Mouse (Mus musculus): ENCODE data around the gene Gabbr2. TPM values are rescaled to one million over a fixed set of nuclear protein-coding genes. Genes with fewer than 3 reads are reported as not detected.

Gene Gabbr2
- polyA plus RNA-seq, 1 experiment, result not detected

GRCm38 (mm10) chr4:46727153-46727552 is 264.5 kb downstream of the Gabbr2 start:
- Histone ChIP-seq H3K27me3 (ENCODE audit: control insufficient read depth) (no peaks in the 10 kb centered on the region), H3K4me3 (replicated peaks) (no peak overlapping the region), H3K36me3 (ENCODE audit: control insufficient read depth) (no peaks in the 10 kb centered on the region), H3K4me1 (ENCODE audit: control insufficient read depth) (no peaks in the 10 kb centered on the region; the same call in 1 of the 2 replicates), H3K9me3 (ENCODE audit: control insufficient read depth, low read length) (no peaks in the 10 kb centered on the region)
- TF ChIP-seq GATA1 (IDR thresholded peaks at IDR 0.05; ENCODE audit: low read length) (no peak), TAL1 (IDR thresholded peaks at IDR 0.05; ENCODE audit: low read length) (no peak)

- Histone ChIP-seq H3K4me3 (replicated peaks) (no peak overlapping the region), H3K27me3 (ENCODE audit: control insufficient read depth) (no peaks in the 10 kb centered on the region), H3K36me3 (ENCODE audit: control insufficient read depth) (no peaks in the 10 kb centered on the region), H3K4me1 (ENCODE audit: control insufficient read depth) (peaks cover 5% of the 10 kb centered on the region), H3K9me3 (ENCODE audit: control insufficient read depth, low read length) (no peaks in the 10 kb centered on the region)
- TF ChIP-seq TAL1 (IDR thresholded peaks at IDR 0.05; ENCODE audit: low read length) (no peak), GATA1 (IDR thresholded peaks at IDR 0.05; ENCODE audit: low read length) (no peak)
Measured at GRCm38 (mm10) chr4:46720821-46721557, 270.7 kb downstream of the Gabbr2 start.

DNA sequence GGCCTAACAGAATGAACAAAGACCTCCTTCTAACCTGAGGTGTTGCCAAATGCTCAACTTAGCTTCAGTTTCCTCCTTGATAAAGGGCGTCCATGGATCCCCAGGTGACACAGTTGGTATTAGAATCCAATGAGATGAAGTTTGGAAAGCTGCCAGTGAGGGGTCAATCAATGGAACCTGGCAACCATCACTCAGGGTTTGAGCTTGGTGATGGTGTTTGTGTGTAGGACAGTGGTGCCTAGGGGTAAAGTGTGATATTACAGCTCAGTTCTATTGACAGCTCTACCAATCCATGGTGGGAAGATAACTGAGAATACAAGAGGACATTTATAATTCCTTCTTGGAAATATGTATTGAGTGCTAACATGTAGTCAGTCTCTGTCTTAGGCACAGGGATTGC is 271.6 kb downstream of the Gabbr2 start:
- Histone ChIP-seq H3K4me3 (replicated peaks) (no peak overlapping the region), H3K27me3 (ENCODE audit: control insufficient read depth) (no peaks in the 10 kb centered on the region), H3K36me3 (ENCODE audit: control insufficient read depth) (no peaks in the 10 kb centered on the region), H3K4me1 (ENCODE audit: control insufficient read depth) (peaks cover 5% of the 10 kb centered on the region), H3K9me3 (ENCODE audit: control insufficient read depth, low read length) (no peaks in the 10 kb centered on the region)
- TF ChIP-seq TAL1 (IDR thresholded peaks at IDR 0.05; ENCODE audit: low read length) (no peak), GATA1 (IDR thresholded peaks at IDR 0.05; ENCODE audit: low read length) (no peak)

- no peak for TF ChIP-seq TAL1 (IDR thresholded peaks at IDR 0.05; ENCODE audit: low read length)
- no peak for TF ChIP-seq GATA1 (IDR thresholded peaks at IDR 0.05; ENCODE audit: low read length)
- no peaks in the 10 kb centered on the region for H3K36me3 ChIP-seq (ENCODE audit: control insufficient read depth)
- no peak overlapping the region for H3K4me3 ChIP-seq (replicated peaks)
- no peaks in the 10 kb centered on the region for H3K27me3 ChIP-seq (ENCODE audit: control insufficient read depth)
- H3K9me3 ChIP-seq (ENCODE audit: control insufficient read depth, low read length), result no peaks in the 10 kb centered on the region
- H3K4me1 ChIP-seq (ENCODE audit: control insufficient read depth), result peaks cover 5% of the 10 kb centered on the region
Measured at GRCm38 (mm10) chr4:46718624-46719023, 273.0 kb downstream of the Gabbr2 start.

DNA sequence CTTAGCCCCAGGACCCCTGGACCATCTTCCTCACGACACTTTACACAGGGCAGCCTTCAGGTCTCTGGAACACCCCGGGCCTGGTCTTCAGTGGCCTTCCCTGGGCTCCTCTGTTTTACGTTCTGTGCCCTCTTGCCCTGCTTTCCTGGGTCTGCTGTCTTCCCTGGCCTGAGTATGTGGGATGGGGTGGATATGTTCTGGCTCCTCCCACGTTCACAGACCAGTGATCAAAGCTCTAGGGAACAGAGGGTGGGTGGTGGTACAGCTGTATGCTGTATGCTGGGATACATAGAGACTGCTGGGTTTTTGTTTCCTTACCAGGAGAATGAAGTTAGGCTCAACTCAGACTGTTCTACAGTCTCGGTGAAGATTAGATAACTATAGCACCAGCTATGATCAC is 274.5 kb downstream of the Gabbr2 start:
- no peak for TF ChIP-seq TAL1 (IDR thresholded peaks at IDR 0.05; ENCODE audit: low read length)
- TF ChIP-seq GATA1 (IDR thresholded peaks at IDR 0.05; ENCODE audit: low read length), result no peak
- H3K4me1 ChIP-seq (ENCODE audit: control insufficient read depth), result peaks cover 5% of the 10 kb centered on the region
- H3K9me3 ChIP-seq (ENCODE audit: control insufficient read depth, low read length), result no peaks in the 10 kb centered on the region
- H3K27me3 ChIP-seq (ENCODE audit: control insufficient read depth), result no peaks in the 10 kb centered on the region
- H3K36me3 ChIP-seq (ENCODE audit: control insufficient read depth), result no peaks in the 10 kb centered on the region
- no peak overlapping the region for H3K4me3 ChIP-seq (replicated peaks)

- Histone ChIP-seq H3K4me3 (replicated peaks) (no peak overlapping the region), H3K27me3 (ENCODE audit: control insufficient read depth) (no peaks in the 10 kb centered on the region), H3K4me1 (ENCODE audit: control insufficient read depth) (peaks cover 1% of the 10 kb centered on the region; the same call in 1 of the 2 replicates), H3K36me3 (ENCODE audit: control insufficient read depth) (no peaks in the 10 kb centered on the region), H3K9me3 (ENCODE audit: control insufficient read depth, low read length) (no peaks in the 10 kb centered on the region)
- TF ChIP-seq TAL1 (IDR thresholded peaks at IDR 0.05; ENCODE audit: low read length), result no peak
- no peak for TF ChIP-seq GATA1 (IDR thresholded peaks at IDR 0.05; ENCODE audit: low read length)
Measured at GRCm38 (mm10) chr4:46716361-46716760, 275.3 kb downstream of the Gabbr2 start.

GRCm38 (mm10) chr4:46710523-46710922 is 281.1 kb downstream of the Gabbr2 start:
- no peaks in the 10 kb centered on the region for H3K4me1 ChIP-seq (ENCODE audit: control insufficient read depth)
- no peaks in the 10 kb centered on the region for H3K9me3 ChIP-seq (ENCODE audit: control insufficient read depth, low read length)
- H3K36me3 ChIP-seq (ENCODE audit: control insufficient read depth), result no peaks in the 10 kb centered on the region
- H3K4me3 ChIP-seq (replicated peaks), result no peak overlapping the region
- no peak for TF ChIP-seq TAL1 (IDR thresholded peaks at IDR 0.05; ENCODE audit: low read length)
- TF ChIP-seq GATA1 (IDR thresholded peaks at IDR 0.05; ENCODE audit: low read length), result no peak
- H3K27me3 ChIP-seq (ENCODE audit: control insufficient read depth), result no peaks in the 10 kb centered on the region

- no peak for TF ChIP-seq GATA1 (IDR thresholded peaks at IDR 0.05; ENCODE audit: low read length)
- no peak for TF ChIP-seq TAL1 (IDR thresholded peaks at IDR 0.05; ENCODE audit: low read length)
- Histone ChIP-seq H3K4me3 (replicated peaks) (no peak overlapping the region), H3K27me3 (ENCODE audit: control insufficient read depth) (no peaks in the 10 kb centered on the region), H3K4me1 (ENCODE audit: control insufficient read depth) (no peaks in the 10 kb centered on the region), H3K36me3 (ENCODE audit: control insufficient read depth) (no peaks in the 10 kb centered on the region), H3K9me3 (ENCODE audit: control insufficient read depth, low read length) (no peaks in the 10 kb centered on the region)
Measured at GRCm38 (mm10) chr4:46710018-46710417, 281.7 kb downstream of the Gabbr2 start.

GRCm38 (mm10) chr4:46709492-46709891 is 282.2 kb downstream of the Gabbr2 start:
- no peaks in the 10 kb centered on the region for H3K36me3 ChIP-seq (ENCODE audit: control insufficient read depth)

More at GRCm38 (mm10) chr4:46709492-46709891, 282.2 kb downstream of the Gabbr2 start:
- Histone ChIP-seq H3K4me3 (replicated peaks) (no peak overlapping the region), H3K9me3 (ENCODE audit: control insufficient read depth, low read length) (no peaks in the 10 kb centered on the region), H3K4me1 (ENCODE audit: control insufficient read depth) (no peaks in the 10 kb centered on the region), H3K27me3 (ENCODE audit: control insufficient read depth) (no peaks in the 10 kb centered on the region)
- TF ChIP-seq GATA1 (IDR thresholded peaks at IDR 0.05; ENCODE audit: low read length) (no peak), TAL1 (IDR thresholded peaks at IDR 0.05; ENCODE audit: low read length) (no peak)

All from erythroblast, embryonic 14.5 days (primary cell).